Mouse (Mus musculus) layer of hippocampus, adult 2 months (tissue): ENCODE measurements around the gene Rnf146. TPM values are rescaled to one million over a fixed set of nuclear protein-coding genes. Genes with fewer than 3 reads are reported as not detected.
A peak's percentile ranks its signal among the peaks of the same experiment; 100 is the strongest.
"Not testable (repeated sequence)": the region's sequence is repeated elsewhere in the genome, so short reads cannot be mapped to it uniquely, and the experiment has no call there.

ENCODE experiments used
- DNase-seq, 2 experiments: peaks; one replicate each; pipeline ENCODE4 v3.0.0; 2022; ENCODE audit warnings: low spot score in 2 of 2
- H3K27ac ChIP-seq: fragments of 200-600 bp; 2 replicates; pipeline ENCODE4 v1.8.1; 2022
- H3K4me3 ChIP-seq: fragments of 200-600 bp; 2 replicates; pipeline ENCODE4 v1.8.1; 2022; ENCODE audit warnings: mild to moderate bottlenecking
- CTCF ChIP-seq: fragments of 200-600 bp; conservative IDR thresholded peaks from 2 replicates; pipeline ENCODE4 v1.8.1; 2022; ENCODE audit warnings: antibody characterized with exemption, mild to moderate bottlenecking, moderate library complexity
- long read RNA-seq, 2 experiments: library from polyadenylated mRNA; stranded (forward); transcript quantifications; one replicate each; pipeline ENCODE4 v2.0.0; 2021; ENCODE audit warnings: borderline mapping rate in 2 of 2
- total RNA-seq, 2 experiments: library from RNA; stranded (reverse); gene quantifications; 2 replicates each; pipeline ENCODE4 v1.2.3; 2021

Rnf146 gene
- total RNA-seq: 100 to 1,000 TPM in 1 of 2 experiments, 10 to 100 TPM in 1; 99.6 to 103 TPM
- long read RNA-seq, experiment 1, full-length matches to known transcripts: 4 of 10 reads
- long read RNA-seq, experiment 1, partial matches to known transcripts: 3 of 10 reads
- long read RNA-seq, experiment 1, other reads (novel, unspliced or antisense): 3 of 10 reads
- long read RNA-seq, experiment 2, full-length matches to known transcripts: 9 of 15 reads
- long read RNA-seq, experiment 2, partial matches to known transcripts: 1 of 15 reads
- long read RNA-seq, experiment 2, other reads (novel, unspliced or antisense): 5 of 15 reads

- Histone ChIP-seq H3K4me3 (peak within 1 kb of the TSS; percentile 73), H3K27ac (peak within 1 kb of the TSS; percentile 99)
- no peak for TF ChIP-seq CTCF
- DNase-seq: no peak
These were observed at the start of gene Rnf146 for GRCm38 (mm10) chr10:29362197-29362900. TSS of gene Rnf146 (minus strand) at chr10:29362442.

GRCm38 (mm10) chr10:29402656-29403268, 40.5 kb upstream of the Rnf146 start:
- no peak overlapping the region for H3K4me3 ChIP-seq
- TF ChIP-seq CTCF: no peak
- no peak overlapping the region for H3K27ac ChIP-seq
- DNase-seq: no peak

- TF ChIP-seq CTCF: peak; percentile 48
- H3K27ac ChIP-seq, DNase-seq, H3K4me3 ChIP-seq: not testable (repeated sequence)
These were observed 32.6 kb upstream of the Rnf146 start for GRCm38 (mm10) chr10:29394890-29395289.

- TF ChIP-seq CTCF: no peak
- Histone ChIP-seq H3K27ac (no peak overlapping the region), H3K4me3 (no peak overlapping the region)
- DNase-seq: no peak
These were observed 19.3 kb upstream of the Rnf146 start for GRCm38 (mm10) chr10:29381558-29381957.

GRCm38 (mm10) chr10:29374065-29374464, 11.8 kb upstream of the Rnf146 start:
- Histone ChIP-seq H3K4me3 (no peak overlapping the region), H3K27ac (peak overlapping the region; percentile 47; the same call in 1 of the 2 replicates)
- no peak for DNase-seq
- TF ChIP-seq CTCF: no peak

- H3K27ac ChIP-seq: peak overlapping the region; percentile 99
- peak overlapping the region; percentile 73 for H3K4me3 ChIP-seq
- TF ChIP-seq CTCF: no peak
- DNase-seq: peak; percentile 82 to 89
These were observed 612 bp downstream of the Rnf146 start for GRCm38 (mm10) chr10:29361464-29362196.

GRCm38 (mm10) chr10:29361095-29361463, 1.2 kb downstream of the Rnf146 start:
- H3K4me3 ChIP-seq: peak overlapping the region; percentile 73
- H3K27ac ChIP-seq: peak overlapping the region; percentile 99
- no peak for TF ChIP-seq CTCF
- no peak for DNase-seq

- TF ChIP-seq CTCF: no peak
- Histone ChIP-seq H3K27ac (peak overlapping the region; percentile 46; the same call in 1 of the 2 replicates), H3K4me3 (peak overlapping the region; percentile 5; the same call in 1 of the 2 replicates)
- DNase-seq: peak; percentile 41 to 49
These were observed 8.1 kb downstream of the Rnf146 start for GRCm38 (mm10) chr10:29354183-29354582.

- TF ChIP-seq CTCF: no peak
- H3K27ac ChIP-seq: no peak overlapping the region
- DNase-seq: no peak
- no peak overlapping the region for H3K4me3 ChIP-seq
These were observed 9.7 kb downstream of the Rnf146 start for GRCm38 (mm10) chr10:29352575-29352974.

GRCm38 (mm10) chr10:29351420-29351819, 10.8 kb downstream of the Rnf146 start:
- no peak for TF ChIP-seq CTCF
- no peak overlapping the region for H3K27ac ChIP-seq
- H3K4me3 ChIP-seq: no peak overlapping the region
- DNase-seq: no peak

- no peak for TF ChIP-seq CTCF
- no peak for DNase-seq
- Histone ChIP-seq H3K4me3 (no peak overlapping the region), H3K27ac (no peak overlapping the region)
These were observed 15.6 kb downstream of the Rnf146 start for GRCm38 (mm10) chr10:29346638-29347037.

GRCm38 (mm10) chr10:29344232-29344631, 18.0 kb downstream of the Rnf146 start:
- Histone ChIP-seq H3K27ac (no peak overlapping the region), H3K4me3 (no peak overlapping the region)
- DNase-seq: no peak
- no peak for TF ChIP-seq CTCF
